Mouse (Mus musculus) limb, embryonic 11.5 days (tissue): ENCODE data around the gene Med16. TPM values are rescaled to one million over a fixed set of nuclear protein-coding genes. Genes with fewer than 3 reads are reported as not detected.

Experiments
- ATAC-seq: fragments of 200-750 bp; cut with Nextera tagmentation; 2 replicates; pipeline ENCODE4 v1.8.0; 2017; ENCODE audit warnings: low read depth; ENCODE audit not compliant: insufficient number of reproducible peaks, low FRiP score, low TSS enrichment
- DNase-seq: peaks from one replicate; pipeline ENCODE4 v3.0.0-alpha.2; 2015; ENCODE audit warnings: low spot score
- H3K27ac ChIP-seq: fragments of 300-500 bp; sonication (generic); replicated peaks from 2 replicates; pipeline ENCODE4 v1.5.1; 2014; ENCODE audit warnings: low read depth, mild to moderate bottlenecking, low read length
- H3K27me3 ChIP-seq: fragments of 300-500 bp; sonication (generic); 2 replicates; pipeline ENCODE4 v1.6.1; 2014; ENCODE audit warnings: mild to moderate bottlenecking, low read length, mixed read lengths; ENCODE audit not compliant: control insufficient read depth, insufficient read depth
- H3K36me3 ChIP-seq: fragments of 300-500 bp; sonication (generic); 2 replicates; pipeline ENCODE4 v1.6.1; 2014; ENCODE audit warnings: mild to moderate bottlenecking, low read length, moderate library complexity, mixed read lengths; ENCODE audit not compliant: control insufficient read depth, insufficient read depth
- H3K4me1 ChIP-seq: fragments of 300-500 bp; sonication (generic); 2 replicates; pipeline ENCODE4 v1.6.1; 2014; ENCODE audit warnings: low read length, mixed read lengths; ENCODE audit not compliant: control insufficient read depth, insufficient read depth
- H3K4me2 ChIP-seq: fragments of 300-500 bp; sonication (generic); 2 replicates; pipeline ENCODE4 v1.6.1; 2014; ENCODE audit warnings: low read depth, mild to moderate bottlenecking, moderate library complexity; ENCODE audit not compliant: severe bottlenecking
- H3K4me3 ChIP-seq: fragments of 300-500 bp; sonication (generic); 2 replicates; pipeline ENCODE4 v1.5.1; 2014; ENCODE audit warnings: low read depth, low read length
- H3K9ac ChIP-seq: fragments of 300-500 bp; sonication (generic); 2 replicates; pipeline ENCODE4 v1.6.1; 2014; ENCODE audit warnings: mild to moderate bottlenecking, low read length
- H3K9me3 ChIP-seq: fragments of 300-500 bp; sonication (generic); 2 replicates; pipeline ENCODE4 v1.6.1; 2016; ENCODE audit warnings: low read length; ENCODE audit not compliant: control insufficient read depth
- WGBS: fragments of 180-500 bp; shearing (Covaris S2); extraction: QIAGEN DNeasy Blood & Tissue Kit; methylation state at CpG from one replicate; pipeline ENCODE4 v1.1.7; 2014; 5-methylcytosine and 5-hydroxymethylcytosine counted together
- polyA plus RNA-seq: library from polyadenylated mRNA; unstranded; fragments of >200 nt; fragmentation: Nextera tagmentation; extraction: Ambion mirVana; gene quantifications from 2 replicates; pipeline ENCODE4 v1.2.1, GENCODE M21; 2014

Med16 gene
- 43.1 and 43.8 TPM in 2 replicates for polyA plus RNA-seq

GRCm38 (mm10) chr10:79908167-79909091 is at the start of gene Med16:
Med16 (minus strand) TSS chr10:79908923.
- ATAC-seq = peak; percentile 94
- DNase-seq = peak; percentile 97
- Histone ChIP-seq H3K4me3 (peak within 1 kb of the TSS; percentile 71), H3K4me1 (no peaks in the 10 kb centered on the region), H3K27me3 (no peaks in the 10 kb centered on the region), H3K36me3 (peaks cover 12% of the 10 kb centered on the region; the same call in 1 of the 2 replicates), H3K9me3 (no peaks in the 10 kb centered on the region; the same call in 1 of the 2 replicates), H3K4me2 (peak within 1 kb of the TSS; percentile 40), H3K27ac (peak within 1 kb of the TSS; percentile 96), H3K9ac (peak within 1 kb of the TSS; percentile 96)
- WGBS = 1% methylated on average over 52 of the region's 52 CpGs

GRCm38 (mm10) chr10:79958140-79958816 is 49.6 kb upstream of the Med16 start:
- H3K9ac ChIP-seq = no peak overlapping the region
- peaks cover 6% of the 10 kb centered on the region for H3K36me3 ChIP-seq
- 8% methylated on average over 21 of the region's 21 CpGs for WGBS
- no peak overlapping the region for H3K4me3 ChIP-seq
- ATAC-seq (no peak), DNase-seq (peak; percentile 85)
- peaks cover 12% of the 10 kb centered on the region for H3K4me1 ChIP-seq
- H3K9me3 ChIP-seq = no peaks in the 10 kb centered on the region
- no peak overlapping the region for H3K27ac ChIP-seq
- H3K4me2 ChIP-seq = no peak overlapping the region
- no peaks in the 10 kb centered on the region for H3K27me3 ChIP-seq

GRCm38 (mm10) chr10:79956643-79957154 is 48.0 kb upstream of the Med16 start:
- H3K27me3 ChIP-seq = no peaks in the 10 kb centered on the region
- H3K9me3 ChIP-seq = no peaks in the 10 kb centered on the region
- H3K27ac ChIP-seq = no peak overlapping the region
- DNase-seq = no peak
- peaks cover 3% of the 10 kb centered on the region; the same call in 1 of the 2 replicates for H3K36me3 ChIP-seq
- WGBS = 27% methylated on average over 4 of the region's 4 CpGs
- H3K4me3 ChIP-seq = no peak overlapping the region
- no peak for ATAC-seq
- peaks cover 12% of the 10 kb centered on the region for H3K4me1 ChIP-seq
- H3K9ac ChIP-seq = no peak overlapping the region
- H3K4me2 ChIP-seq = no peak overlapping the region

- H3K27ac ChIP-seq = no peak overlapping the region
- H3K9ac ChIP-seq = no peak overlapping the region
- H3K9me3 ChIP-seq = no peaks in the 10 kb centered on the region
- H3K4me3 ChIP-seq = no peak overlapping the region
- 55% methylated on average over 9 of the region's 9 CpGs for WGBS
- H3K36me3 ChIP-seq = peaks cover 9% of the 10 kb centered on the region
- no peak overlapping the region for H3K4me2 ChIP-seq
- no peaks in the 10 kb centered on the region for H3K27me3 ChIP-seq
- DNase-seq (no peak), ATAC-seq (no peak)
- peaks cover 8% of the 10 kb centered on the region for H3K4me1 ChIP-seq
These were observed 47.0 kb upstream of the Med16 start for GRCm38 (mm10) chr10:79955691-79956090.

- no peak for DNase-seq
- no peak overlapping the region for H3K4me2 ChIP-seq
- H3K9me3 ChIP-seq = no peaks in the 10 kb centered on the region
- H3K4me3 ChIP-seq = no peak overlapping the region
- peaks cover 7% of the 10 kb centered on the region; the same call in 1 of the 2 replicates for H3K4me1 ChIP-seq
- H3K9ac ChIP-seq = no peak overlapping the region
- WGBS = 81% methylated on average over 6 of the region's 6 CpGs
- 0 out of 2 replicates have a peak overlapping the region, but pooled peaks have one; percentile 33 for H3K27ac ChIP-seq
- H3K36me3 ChIP-seq = peaks cover 16% of the 10 kb centered on the region
- ATAC-seq = no peak
- no peaks in the 10 kb centered on the region for H3K27me3 ChIP-seq
These were observed 45.2 kb upstream of the Med16 start for GRCm38 (mm10) chr10:79953946-79954345.

- Histone ChIP-seq H3K9ac (no peak overlapping the region), H3K36me3 (peaks cover 17% of the 10 kb centered on the region), H3K9me3 (no peaks in the 10 kb centered on the region), H3K27ac (no peak overlapping the region), H3K27me3 (no peaks in the 10 kb centered on the region), H3K4me2 (no peak overlapping the region), H3K4me1 (peaks cover 15% of the 10 kb centered on the region), H3K4me3 (no peak overlapping the region)
- DNase-seq (no peak), ATAC-seq (no peak)
- 87% methylated on average over 18 of the region's 18 CpGs for WGBS
These were observed 41.9 kb upstream of the Med16 start for GRCm38 (mm10) chr10:79950661-79951060.

- Histone ChIP-seq H3K27me3 (no peaks in the 10 kb centered on the region), H3K4me3 (no peak overlapping the region), H3K4me1 (peaks cover 23% of the 10 kb centered on the region), H3K27ac (no peak overlapping the region), H3K36me3 (peaks cover 17% of the 10 kb centered on the region), H3K4me2 (no peak overlapping the region), H3K9ac (no peak overlapping the region), H3K9me3 (no peaks in the 10 kb centered on the region)
- DNase-seq (no peak), ATAC-seq (no peak)
- WGBS = 85% methylated on average over 4 of the region's 4 CpGs
These were observed 41.1 kb upstream of the Med16 start for GRCm38 (mm10) chr10:79949873-79950272.

GRCm38 (mm10) chr10:79947502-79947901 is 38.8 kb upstream of the Med16 start:
- Histone ChIP-seq H3K4me3 (no peak overlapping the region), H3K36me3 (peaks cover 15% of the 10 kb centered on the region), H3K9ac (no peak overlapping the region), H3K9me3 (no peaks in the 10 kb centered on the region), H3K4me1 (peaks cover 41% of the 10 kb centered on the region), H3K27me3 (no peaks in the 10 kb centered on the region), H3K27ac (no peak overlapping the region), H3K4me2 (no peak overlapping the region)
- DNase-seq (no peak), ATAC-seq (no peak)
- 72% methylated on average over 6 of the region's 6 CpGs for WGBS
